In the genomic region with DNA sequence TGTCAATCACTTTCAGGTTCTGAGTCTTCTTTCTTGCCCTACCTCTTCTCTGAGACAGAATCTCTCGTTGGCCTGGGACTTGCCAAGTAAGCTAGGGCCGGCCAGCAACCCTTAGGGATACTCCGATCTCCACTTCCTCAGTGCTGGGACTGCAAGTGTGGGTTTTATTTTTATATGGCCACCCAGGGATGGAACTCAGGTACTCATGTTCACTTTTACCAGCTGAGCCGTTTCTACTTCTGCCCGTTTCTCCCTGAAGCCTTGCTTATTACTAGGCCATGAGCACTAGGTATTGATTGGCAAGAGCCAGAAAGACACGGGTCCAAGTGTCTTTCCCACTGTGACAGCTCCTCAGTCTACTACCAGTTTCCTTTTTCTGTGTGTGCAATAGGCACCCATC, we compare ENCODE assay signal across 8 mouse cellular contexts. TPM values are rescaled to one million over a fixed set of nuclear protein-coding genes. Genes with fewer than 3 reads are reported as not detected.
DNase-seq lines count a peak whose midpoint lies in the region; TF ChIP-seq lines count a peak whose summit lies in the region.

No protein-coding gene starts in this region.

- H3K36me3 ChIP-seq in heart, embryonic 10.5 days, result peaks cover 45% of the 10 kb centered on the region
- H3K36me3 ChIP-seq in ES-Bruce4 (ENCODE audit: control insufficient read depth, insufficient read depth, low read length, poor library complexity, severe bottlenecking), result peaks cover 4% of the 10 kb centered on the region; the same call in 1 of the 2 replicates
- peaks cover 52% of the 10 kb centered on the region for H3K36me3 ChIP-seq in hindbrain, embryonic 10.5 days
- peaks cover 55% of the 10 kb centered on the region for H3K36me3 ChIP-seq in midbrain, embryonic 10.5 days

- 86% methylated on average over 6 of the region's 6 CpGs for WGBS in heart, embryonic 10.5 days
- 88% methylated on average over 6 of the region's 6 CpGs for WGBS in hindbrain, embryonic 10.5 days
- WGBS in midbrain, embryonic 10.5 days, result 93% methylated on average over 6 of the region's 6 CpGs

- H3K27ac ChIP-seq in heart, embryonic 10.5 days, result peak overlapping the region; percentile 89; the same call in 1 of the 2 replicates
- H3K27ac ChIP-seq in ES-Bruce4 (ENCODE audit: insufficient read depth, low read length), result no peak overlapping the region
- H3K27ac ChIP-seq in hindbrain, embryonic 10.5 days, result peak overlapping the region; percentile 92
- peak overlapping the region; percentile 88 for H3K27ac ChIP-seq in midbrain, embryonic 10.5 days (replicated peaks)

- no peak for TF ChIP-seq POLR2A in ES-Bruce4 (IDR thresholded peaks at IDR 0.05; ENCODE audit: insufficient read depth, low read length)

- peaks cover 15% of the 10 kb centered on the region for H3K4me1 ChIP-seq in heart, embryonic 10.5 days
- H3K4me1 ChIP-seq in ES-Bruce4 (ENCODE audit: control insufficient read depth, insufficient read depth, low read length), result peaks cover 2% of the 10 kb centered on the region
- H3K4me1 ChIP-seq in hindbrain, embryonic 10.5 days (replicated peaks), result peaks cover 21% of the 10 kb centered on the region
- H3K4me1 ChIP-seq in midbrain, embryonic 10.5 days, result peaks cover 17% of the 10 kb centered on the region

- H3K9me3 ChIP-seq in heart, embryonic 10.5 days, result no peaks in the 10 kb centered on the region
- no peaks in the 10 kb centered on the region for H3K9me3 ChIP-seq in ES-Bruce4 (replicated peaks; ENCODE audit: control insufficient read depth, insufficient read depth, low read length, poor library complexity, severe bottlenecking)
- H3K9me3 ChIP-seq in hindbrain, embryonic 10.5 days, result no peaks in the 10 kb centered on the region
- H3K9me3 ChIP-seq in midbrain, embryonic 10.5 days (replicated peaks), result no peaks in the 10 kb centered on the region

- no peak for TF ChIP-seq CTCF in ES-Bruce4 (IDR thresholded peaks at IDR 0.05; ENCODE audit: low read depth, low read length)

- H3K4me3 ChIP-seq in heart, embryonic 10.5 days, result peak overlapping the region; percentile 85
- H3K4me3 ChIP-seq in ES-Bruce4 (ENCODE audit: low read depth, low read length), result no peak overlapping the region
- H3K4me3 ChIP-seq in hindbrain, embryonic 10.5 days, result peak overlapping the region; percentile 90
- peak overlapping the region; percentile 73 for H3K4me3 ChIP-seq in midbrain, embryonic 10.5 days

- no peaks in the 10 kb centered on the region for H3K27me3 ChIP-seq in heart, embryonic 10.5 days (ENCODE audit: insufficient read depth, poor library complexity, severe bottlenecking)
- H3K27me3 ChIP-seq in ES-Bruce4 (ENCODE audit: control insufficient read depth, insufficient read depth, low read length, poor library complexity, severe bottlenecking), result no peaks in the 10 kb centered on the region
- H3K27me3 ChIP-seq in hindbrain, embryonic 10.5 days (ENCODE audit: insufficient read depth, poor library complexity, severe bottlenecking), result no peaks in the 10 kb centered on the region
- H3K27me3 ChIP-seq in midbrain, embryonic 10.5 days (ENCODE audit: low read depth, poor library complexity, severe bottlenecking), result no peaks in the 10 kb centered on the region

- H3K9ac ChIP-seq in ES-Bruce4 (ENCODE audit: low read depth, poor library complexity, severe bottlenecking), result peak overlapping the region; percentile 6; the same call in 1 of the 2 replicates

- no peak for TF ChIP-seq EP300 in ES-Bruce4 (IDR thresholded peaks at IDR 0.05; ENCODE audit: insufficient read depth, low read depth, low read length)

- no peak for DNase-seq in heart, embryonic 10.5 days (ENCODE audit: low spot score)
- no peak for DNase-seq in heart, adult 18-20 months
- no peak for DNase-seq in hindbrain, embryonic 10.5 days (ENCODE audit: low spot score)
- DNase-seq in midbrain, embryonic 10.5 days (ENCODE audit: low spot score), result no peak
- DNase-seq in right cerebral cortex, postnatal 10 days (ENCODE audit: low spot score in 2 of 2), result no peak
- DNase-seq in urinary bladder, postnatal 36 days (ENCODE audit: low spot score in 2 of 2), result no peak
- no peak for DNase-seq in right cerebral cortex, postnatal 36 days (ENCODE audit: low spot score in 2 of 2)

RNA-seq across cellular contexts. Expression of a gene that starts 0.7 kb away (rescaled TPM):
- 8.7 and 11.1 TPM in 2 replicates for polyA plus RNA-seq in heart, embryonic 10.5 days (2016; fragmentation: Nextera tagmentation; extraction: Ambion mirVana)
- total RNA-seq in heart, adult 18-20 months (2021), result 1 to 10 TPM; 5.0 to 6.0 TPM
- polyA plus RNA-seq in ES-Bruce4 (2011; ENCODE audit: insufficient read depth, insufficient read length, low read depth, missing spikeins), result 6.9 and 7.9 TPM in 2 replicates
- 13.5 and 16.9 TPM in 2 replicates for polyA plus RNA-seq in hindbrain, embryonic 10.5 days (2016; fragmentation: Nextera tagmentation; extraction: Ambion mirVana)
- polyA plus RNA-seq in midbrain, embryonic 10.5 days (2016; fragmentation: Nextera tagmentation; extraction: Ambion mirVana), result 12.3 and 14.6 TPM in 2 replicates
